Mouse (Mus musculus): Measurements from ENCODE around the gene Dda1. TPM values are rescaled to one million over a fixed set of nuclear protein-coding genes. Genes with fewer than 3 reads are reported as not detected.

Gene Dda1
- polyA plus RNA-seq, 1 experiment from 2014 or later, result 212 TPM

GRCm38 (mm10) chr8:71470913-71471255, 1.9 kb downstream of the Dda1 start:
- Histone ChIP-seq H3K4me3 (peak overlapping the region; percentile 75; the same call in 1 of the 2 replicates), H3K9me3 (no peaks in the 10 kb centered on the region), H3K9ac (peak overlapping the region; percentile 83; the same call in 1 of the 2 replicates), H3K4me1 (replicated peaks) (peaks cover 30% of the 10 kb centered on the region), H3K4me2 (peak overlapping the region; percentile 10; the same call in 1 of the 2 replicates), H3K27ac (no peak overlapping the region), H3K27me3 (no peaks in the 10 kb centered on the region), H3K36me3 (peaks cover 53% of the 10 kb centered on the region)
- WGBS, result 81% methylated on average over 5 of the region's 5 CpGs
- ATAC-seq (ENCODE audit: low FRiP score), result no peak

GRCm38 (mm10) chr8:71471861-71472260, 2.9 kb downstream of the Dda1 start:
- no peak overlapping the region for H3K27ac ChIP-seq
- 96% methylated on average over 17 of the region's 17 CpGs for WGBS
- H3K27me3 ChIP-seq, result no peaks in the 10 kb centered on the region
- H3K4me3 ChIP-seq, result no peak overlapping the region
- no peak for ATAC-seq (ENCODE audit: low FRiP score)
- no peak overlapping the region for H3K9ac ChIP-seq
- H3K9me3 ChIP-seq, result no peaks in the 10 kb centered on the region
- H3K4me2 ChIP-seq, result no peak overlapping the region
- H3K4me1 ChIP-seq (replicated peaks), result peaks cover 35% of the 10 kb centered on the region
- peaks cover 53% of the 10 kb centered on the region for H3K36me3 ChIP-seq

- Histone ChIP-seq H3K9me3 (no peaks in the 10 kb centered on the region), H3K27me3 (no peaks in the 10 kb centered on the region), H3K36me3 (peaks cover 53% of the 10 kb centered on the region), H3K4me3 (no peak overlapping the region), H3K9ac (no peak overlapping the region), H3K4me2 (no peak overlapping the region), H3K4me1 (replicated peaks) (peaks cover 44% of the 10 kb centered on the region), H3K27ac (no peak overlapping the region)
- ATAC-seq (ENCODE audit: low FRiP score), result no peak
- 88% methylated on average over 8 of the region's 8 CpGs for WGBS
These were observed 3.8 kb downstream of the Dda1 start for GRCm38 (mm10) chr8:71472601-71473386.

- Histone ChIP-seq H3K36me3 (peaks cover 63% of the 10 kb centered on the region), H3K27ac (no peak overlapping the region), H3K9me3 (no peaks in the 10 kb centered on the region), H3K4me3 (no peak overlapping the region), H3K4me2 (no peak overlapping the region), H3K27me3 (no peaks in the 10 kb centered on the region), H3K9ac (no peak overlapping the region), H3K4me1 (replicated peaks) (peaks cover 44% of the 10 kb centered on the region)
- WGBS, result 96% methylated on average over 18 of the region's 18 CpGs
- no peak for ATAC-seq (ENCODE audit: low FRiP score)
These were observed 5.3 kb downstream of the Dda1 start for GRCm38 (mm10) chr8:71474344-71474743.

GRCm38 (mm10) chr8:71474785-71475701, 6.0 kb downstream of the Dda1 start:
- H3K27ac ChIP-seq, result peak overlapping the region; percentile 93
- peaks cover 70% of the 10 kb centered on the region for H3K36me3 ChIP-seq
- H3K4me1 ChIP-seq (replicated peaks), result peaks cover 39% of the 10 kb centered on the region
- peak overlapping the region; percentile 53 for H3K4me3 ChIP-seq
- 88% methylated on average over 25 of the region's 25 CpGs for WGBS
- H3K4me2 ChIP-seq, result peak overlapping the region; percentile 72; the same call in 1 of the 2 replicates
- H3K9me3 ChIP-seq, result no peaks in the 10 kb centered on the region
- H3K27me3 ChIP-seq, result no peaks in the 10 kb centered on the region
- peak; percentile 3; the same call in 1 of the 2 replicates for ATAC-seq (ENCODE audit: low FRiP score)
- H3K9ac ChIP-seq, result peak overlapping the region; percentile 80; the same call in 1 of the 2 replicates

GRCm38 (mm10) chr8:71475702-71476075, 6.7 kb downstream of the Dda1 start:
- peak overlapping the region; percentile 93 for H3K27ac ChIP-seq
- no peaks in the 10 kb centered on the region for H3K9me3 ChIP-seq
- H3K27me3 ChIP-seq, result 0 out of 2 replicates have a peak, but pooled peaks cover 3% of the 10 kb centered on the region
- H3K9ac ChIP-seq, result peak overlapping the region; percentile 80
- H3K36me3 ChIP-seq, result peaks cover 73% of the 10 kb centered on the region
- peak overlapping the region; percentile 72 for H3K4me2 ChIP-seq
- 25% methylated on average over 4 of the region's 4 CpGs for WGBS
- peak overlapping the region; percentile 53 for H3K4me3 ChIP-seq
- H3K4me1 ChIP-seq (replicated peaks), result peaks cover 35% of the 10 kb centered on the region
- ATAC-seq (ENCODE audit: low FRiP score), result no peak

- peak overlapping the region; percentile 53 for H3K4me3 ChIP-seq
- H3K9me3 ChIP-seq, result no peaks in the 10 kb centered on the region
- under 1% methylated on average over 85 of the region's 121 CpGs for WGBS
- peaks cover 74% of the 10 kb centered on the region for H3K36me3 ChIP-seq
- peaks cover 35% of the 10 kb centered on the region for H3K4me1 ChIP-seq (replicated peaks)
- peak overlapping the region; percentile 72 for H3K4me2 ChIP-seq
- peak overlapping the region; percentile 93 for H3K27ac ChIP-seq
- H3K27me3 ChIP-seq, result 0 out of 2 replicates have a peak, but pooled peaks cover 3% of the 10 kb centered on the region
- H3K9ac ChIP-seq, result peak overlapping the region; percentile 80
- peak; percentile 60 for ATAC-seq (ENCODE audit: low FRiP score)
These were observed 7.3 kb downstream of the Dda1 start for GRCm38 (mm10) chr8:71476099-71476940.

GRCm38 (mm10) chr8:71477196-71477845, 8.3 kb downstream of the Dda1 start:
- Histone ChIP-seq H3K9me3 (no peaks in the 10 kb centered on the region), H3K27ac (peak overlapping the region; percentile 93), H3K4me3 (peak overlapping the region; percentile 53), H3K4me1 (replicated peaks) (peaks cover 44% of the 10 kb centered on the region), H3K36me3 (peaks cover 74% of the 10 kb centered on the region), H3K9ac (peak overlapping the region; percentile 80), H3K4me2 (peak overlapping the region; percentile 72), H3K27me3 (0 out of 2 replicates have a peak, but pooled peaks cover 7% of the 10 kb centered on the region)
- ATAC-seq (ENCODE audit: low FRiP score), result no peak
- WGBS, result 36% methylated on average over 14 of the region's 14 CpGs

GRCm38 (mm10) chr8:71478943-71479342, 9.9 kb downstream of the Dda1 start:
- Histone ChIP-seq H3K4me1 (replicated peaks) (peaks cover 60% of the 10 kb centered on the region), H3K4me2 (no peak overlapping the region), H3K4me3 (no peak overlapping the region), H3K9ac (no peak overlapping the region), H3K36me3 (peaks cover 74% of the 10 kb centered on the region), H3K27ac (no peak overlapping the region), H3K9me3 (no peaks in the 10 kb centered on the region), H3K27me3 (0 out of 2 replicates have a peak, but pooled peaks cover 7% of the 10 kb centered on the region)
- 92% methylated on average over 11 of the region's 11 CpGs for WGBS
- ATAC-seq (ENCODE audit: low FRiP score), result no peak

- ATAC-seq (ENCODE audit: low FRiP score), result no peak
- peaks cover 67% of the 10 kb centered on the region for H3K4me1 ChIP-seq (replicated peaks)
- H3K36me3 ChIP-seq, result peaks cover 59% of the 10 kb centered on the region
- H3K9ac ChIP-seq, result peak overlapping the region; percentile 99; the same call in 1 of the 2 replicates
- 49% methylated on average over 8 of the region's 8 CpGs for WGBS
- H3K27me3 ChIP-seq, result 0 out of 2 replicates have a peak, but pooled peaks cover 7% of the 10 kb centered on the region
- no peaks in the 10 kb centered on the region for H3K9me3 ChIP-seq
- H3K27ac ChIP-seq, result no peak overlapping the region
- H3K4me2 ChIP-seq, result no peak overlapping the region
- H3K4me3 ChIP-seq, result peak overlapping the region; percentile 9; the same call in 1 of the 2 replicates
These were observed 14.9 kb downstream of the Dda1 start for GRCm38 (mm10) chr8:71483932-71484331.

- Histone ChIP-seq H3K27me3 (0 out of 2 replicates have a peak, but pooled peaks cover 7% of the 10 kb centered on the region), H3K27ac (no peak overlapping the region), H3K4me3 (peak overlapping the region; percentile 88), H3K4me2 (peak overlapping the region; percentile 73), H3K9me3 (no peaks in the 10 kb centered on the region), H3K36me3 (peaks cover 51% of the 10 kb centered on the region), H3K4me1 (replicated peaks) (peaks cover 75% of the 10 kb centered on the region), H3K9ac (peak overlapping the region; percentile 99)
- WGBS, result 96% methylated on average over 19 of the region's 19 CpGs
- ATAC-seq (ENCODE audit: low FRiP score), result no peak
These were observed 15.7 kb downstream of the Dda1 start for GRCm38 (mm10) chr8:71484736-71485135.
